Mouse (Mus musculus): ENCODE data around the gene Clec4a2. TPM values are rescaled to one million over a fixed set of nuclear protein-coding genes. Genes with fewer than 3 reads are reported as not detected.
"Not testable (repeated sequence)": the region's sequence is repeated elsewhere in the genome, so short reads cannot be mapped to it uniquely, and the experiment has no call there.

Gene Clec4a2
- polyA plus RNA-seq (2015; fragmentation: Nextera tagmentation; extraction: Ambion mirVana): 5.8 and 6.3 TPM in 2 replicates

DNA sequence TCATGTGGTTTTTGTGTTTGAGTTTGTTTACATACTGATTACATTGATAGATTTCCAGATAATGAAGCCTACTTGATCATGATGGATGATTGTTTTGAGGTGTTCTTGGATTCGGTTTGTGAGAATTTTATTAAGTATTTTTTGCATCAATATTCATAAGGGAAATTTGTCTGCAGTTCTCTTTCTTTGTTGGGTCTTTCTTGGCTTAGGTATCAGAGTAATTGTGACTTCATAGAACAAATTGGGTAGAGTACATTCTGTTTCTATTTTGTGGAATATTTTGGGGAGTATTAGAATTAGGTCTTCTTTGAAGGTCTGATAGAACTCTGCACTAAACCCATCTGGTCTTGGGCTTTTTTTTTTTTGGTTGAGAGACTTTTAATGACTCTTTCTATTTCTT, at the start of gene Clec4a2:
TSS of gene Clec4a2 (plus strand) at position 301 of the 400 bp plus-strand sequence.
- H3K4me2 ChIP-seq (ENCODE audit: low read depth, low read length); H3K9ac ChIP-seq (ENCODE audit: low read depth, low read length); H3K27ac ChIP-seq (ENCODE audit: low read length); H3K36me3 ChIP-seq (ENCODE audit: control insufficient read depth, insufficient read depth, low read length); H3K9me3 ChIP-seq (ENCODE audit: control insufficient read depth, low read length); H3K4me3 ChIP-seq (ENCODE audit: low read length); ATAC-seq; H3K27me3 ChIP-seq (replicated peaks; ENCODE audit: control insufficient read depth, insufficient read depth, low read length); H3K4me1 ChIP-seq (ENCODE audit: control insufficient read depth, insufficient read depth, low read length): not testable (repeated sequence)
- 59% methylated on average over 1 of the region's 1 CpGs for WGBS

DNA sequence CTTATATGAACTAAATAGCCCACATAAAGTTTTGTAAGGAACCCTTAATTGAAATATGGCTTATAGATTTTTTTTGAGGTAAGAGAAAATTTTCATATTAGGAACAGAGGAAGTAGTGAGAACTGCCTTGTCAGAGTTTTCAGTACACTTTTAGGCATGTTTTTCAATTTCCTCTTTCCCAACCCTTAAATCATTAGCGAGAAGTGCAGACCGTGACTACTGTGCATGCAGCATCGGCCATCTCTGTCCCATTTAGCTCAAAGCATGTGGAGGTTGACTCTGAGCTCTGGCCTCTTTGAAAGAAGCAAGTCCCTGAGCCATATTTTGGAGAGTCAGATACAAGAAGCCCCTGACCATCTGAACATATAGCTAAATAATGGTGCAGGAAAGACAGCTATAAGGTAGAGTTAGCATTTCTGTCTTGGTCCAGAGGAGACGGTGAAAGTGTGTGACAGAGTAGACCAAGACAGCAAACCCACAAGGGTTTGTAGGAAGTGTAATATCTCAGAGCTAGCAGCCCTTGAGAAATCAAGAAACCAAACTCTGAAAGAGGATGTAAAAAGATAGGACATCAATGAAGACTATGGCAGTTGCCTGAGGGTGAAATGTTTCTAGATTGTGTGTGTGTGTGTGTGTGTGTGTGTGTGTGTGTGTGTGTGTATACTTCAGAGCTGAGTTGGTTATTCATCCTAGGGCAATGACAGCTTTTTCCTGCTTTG, 10.9 kb upstream of the Clec4a2 start:
- H3K4me3 ChIP-seq (ENCODE audit: low read length): no peak overlapping the region
- no peak for ATAC-seq

DNA sequence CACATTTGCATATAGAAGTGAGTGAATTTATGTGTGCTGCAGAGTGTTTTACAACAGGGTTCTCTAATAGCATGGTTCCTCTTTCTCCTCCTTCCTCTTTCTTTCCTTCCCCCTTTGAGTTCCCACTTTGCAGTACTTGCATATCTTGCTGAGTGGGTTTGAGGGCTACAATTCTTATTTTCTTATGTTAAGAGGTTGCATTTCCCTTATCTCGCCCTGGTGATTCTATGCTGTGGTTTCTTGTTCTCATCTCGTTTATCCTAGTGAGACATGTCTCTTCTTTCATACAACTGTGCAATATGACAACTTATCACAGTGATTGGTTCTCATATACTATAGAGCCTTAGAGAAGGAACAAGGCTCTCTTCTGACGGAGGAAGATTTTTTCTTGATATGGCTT, 17.0 kb downstream of the Clec4a2 start:
- H3K4me3 ChIP-seq (ENCODE audit: low read length): no peak overlapping the region

More for the DNA sequence above, 10.9 kb upstream of the Clec4a2 start:
- no peaks in the 10 kb centered on the region for H3K36me3 ChIP-seq (ENCODE audit: control insufficient read depth, insufficient read depth, low read length)
- no peaks in the 10 kb centered on the region for H3K4me1 ChIP-seq (ENCODE audit: control insufficient read depth, insufficient read depth, low read length)
- no peaks in the 10 kb centered on the region for H3K9me3 ChIP-seq (ENCODE audit: control insufficient read depth, low read length)
- no peak overlapping the region for H3K4me2 ChIP-seq (ENCODE audit: low read depth, low read length)
- no peaks in the 10 kb centered on the region for H3K27me3 ChIP-seq (replicated peaks; ENCODE audit: control insufficient read depth, insufficient read depth, low read length)
- no peak overlapping the region for H3K9ac ChIP-seq (ENCODE audit: low read depth, low read length)
- 81% methylated on average over 4 of the region's 4 CpGs for WGBS
- no peak overlapping the region for H3K27ac ChIP-seq (ENCODE audit: low read length)

DNA sequence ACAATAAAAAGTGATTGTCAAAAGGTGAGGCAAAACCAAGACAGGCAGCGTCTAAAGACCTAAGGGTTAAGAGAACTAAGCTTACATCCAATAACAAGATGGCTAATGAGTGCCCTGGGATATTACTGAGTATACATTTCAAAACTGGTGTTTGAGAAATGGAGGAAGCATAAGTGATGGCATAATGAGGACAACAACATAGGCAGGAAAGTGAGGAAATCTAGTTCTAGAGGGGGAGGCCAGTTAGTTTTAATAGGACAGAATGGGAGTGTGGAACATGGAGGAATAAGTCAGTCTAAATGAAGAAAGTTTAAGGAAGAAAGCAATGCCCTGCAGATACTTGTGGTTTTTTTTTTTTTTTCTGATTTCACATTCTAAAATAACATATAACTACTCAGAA, 20.9 kb downstream of the Clec4a2 start:
- no peaks in the 10 kb centered on the region for H3K36me3 ChIP-seq (ENCODE audit: control insufficient read depth, insufficient read depth, low read length)
- WGBS: 74% methylated on average over 1 of the region's 1 CpGs
- no peaks in the 10 kb centered on the region for H3K27me3 ChIP-seq (replicated peaks; ENCODE audit: control insufficient read depth, insufficient read depth, low read length)

More for the DNA sequence above, 17.0 kb downstream of the Clec4a2 start:
- 72% methylated on average over 3 of the region's 3 CpGs for WGBS
- Histone ChIP-seq H3K27me3 (replicated peaks; ENCODE audit: control insufficient read depth, insufficient read depth, low read length) (no peaks in the 10 kb centered on the region), H3K4me2 (ENCODE audit: low read depth, low read length) (no peak overlapping the region), H3K9ac (ENCODE audit: low read depth, low read length) (no peak overlapping the region), H3K27ac (ENCODE audit: low read length) (no peak overlapping the region), H3K9me3 (ENCODE audit: control insufficient read depth, low read length) (no peaks in the 10 kb centered on the region), H3K36me3 (ENCODE audit: control insufficient read depth, insufficient read depth, low read length) (no peaks in the 10 kb centered on the region), H3K4me1 (ENCODE audit: control insufficient read depth, insufficient read depth, low read length) (no peaks in the 10 kb centered on the region)
- ATAC-seq: no peak

DNA sequence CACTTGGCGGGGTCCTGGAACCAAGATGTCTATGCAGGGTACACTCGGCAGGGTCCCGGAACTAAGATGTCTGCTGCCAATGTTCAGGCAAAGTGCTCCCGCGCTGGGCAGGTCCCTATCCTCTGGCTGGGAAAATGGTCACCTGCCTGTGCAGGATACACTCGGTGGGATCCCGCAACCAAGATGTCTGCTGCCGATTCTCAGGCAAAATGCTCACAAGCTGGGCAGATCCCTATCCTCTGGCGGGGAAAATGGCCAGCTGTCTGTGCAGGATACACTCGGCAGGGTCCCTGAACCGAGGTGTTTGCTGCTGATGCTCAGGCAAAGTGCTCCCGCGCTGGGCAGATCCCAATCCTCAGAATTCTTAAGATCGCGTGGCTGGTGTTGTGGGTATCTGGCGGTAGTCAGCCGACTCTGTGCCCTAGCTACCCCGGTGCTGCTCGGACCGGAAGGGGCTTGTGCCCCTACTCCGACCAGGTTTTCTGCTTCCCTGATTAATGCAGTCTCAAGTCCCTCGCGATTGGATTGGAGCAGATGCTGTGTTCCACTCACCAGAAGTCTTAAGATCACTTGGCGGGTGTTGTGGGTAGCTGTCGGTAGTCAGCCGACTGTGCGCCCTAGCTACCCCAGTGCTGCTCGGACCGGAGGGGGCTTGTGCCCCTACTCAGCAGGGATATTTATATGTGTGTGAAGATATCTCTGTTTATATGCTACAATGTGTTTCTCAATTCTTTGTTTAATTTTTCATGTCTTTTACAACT, 31.7 kb downstream of the Clec4a2 start:
- not testable (repeated sequence) for H3K9ac ChIP-seq (ENCODE audit: low read depth, low read length); ATAC-seq; H3K36me3 ChIP-seq (ENCODE audit: control insufficient read depth, insufficient read depth, low read length); H3K4me1 ChIP-seq (ENCODE audit: control insufficient read depth, insufficient read depth, low read length); H3K9me3 ChIP-seq (ENCODE audit: control insufficient read depth, low read length); H3K4me3 ChIP-seq (ENCODE audit: low read length); H3K4me2 ChIP-seq (ENCODE audit: low read depth, low read length); H3K27ac ChIP-seq (ENCODE audit: low read length); H3K27me3 ChIP-seq (replicated peaks; ENCODE audit: control insufficient read depth, insufficient read depth, low read length)
- whole genome bisulfite sequencing: 64% methylated on average over 29 of the region's 29 CpGs

More for the DNA sequence above, 20.9 kb downstream of the Clec4a2 start:
- ATAC-seq: no peak
- H3K9ac ChIP-seq (ENCODE audit: low read depth, low read length): no peak overlapping the region
- no peak overlapping the region for H3K27ac ChIP-seq (ENCODE audit: low read length)
- H3K4me2 ChIP-seq (ENCODE audit: low read depth, low read length): no peak overlapping the region
- no peaks in the 10 kb centered on the region for H3K4me1 ChIP-seq (ENCODE audit: control insufficient read depth, insufficient read depth, low read length)
- H3K9me3 ChIP-seq (ENCODE audit: control insufficient read depth, low read length): no peaks in the 10 kb centered on the region
- H3K4me3 ChIP-seq (ENCODE audit: low read length): no peak overlapping the region

DNA sequence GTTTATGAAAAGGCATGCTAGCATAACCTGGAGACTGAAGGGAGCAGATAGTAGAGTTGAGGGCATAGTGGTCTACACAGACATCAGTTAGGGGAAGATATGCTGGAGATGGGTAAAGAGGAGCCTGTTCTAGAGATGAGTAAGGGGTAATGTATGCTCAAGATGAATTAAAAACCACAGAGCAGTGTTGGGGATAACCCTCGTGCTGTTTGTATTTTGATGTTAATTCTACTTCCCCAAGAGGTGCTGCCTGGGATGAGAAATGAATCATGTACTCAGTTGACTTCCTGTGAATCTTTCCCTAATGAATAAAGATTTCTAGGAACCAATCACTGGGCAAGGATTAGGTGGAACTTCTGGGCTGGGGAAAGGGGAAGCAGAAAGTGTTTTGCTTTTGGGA, 63.9 kb downstream of the Clec4a2 start:
- Histone ChIP-seq H3K4me2 (ENCODE audit: low read depth, low read length) (no peak overlapping the region), H3K27ac (ENCODE audit: low read length) (no peak overlapping the region), H3K36me3 (ENCODE audit: control insufficient read depth, insufficient read depth, low read length) (no peaks in the 10 kb centered on the region), H3K9me3 (ENCODE audit: control insufficient read depth, low read length) (no peaks in the 10 kb centered on the region), H3K9ac (ENCODE audit: low read depth, low read length) (no peak overlapping the region), H3K27me3 (replicated peaks; ENCODE audit: control insufficient read depth, insufficient read depth, low read length) (no peaks in the 10 kb centered on the region), H3K4me3 (ENCODE audit: low read length) (no peak overlapping the region), H3K4me1 (ENCODE audit: control insufficient read depth, insufficient read depth, low read length) (no peaks in the 10 kb centered on the region)
- WGBS: 58% methylated on average over 1 of the region's 1 CpGs
- no peak for ATAC-seq

DNA sequence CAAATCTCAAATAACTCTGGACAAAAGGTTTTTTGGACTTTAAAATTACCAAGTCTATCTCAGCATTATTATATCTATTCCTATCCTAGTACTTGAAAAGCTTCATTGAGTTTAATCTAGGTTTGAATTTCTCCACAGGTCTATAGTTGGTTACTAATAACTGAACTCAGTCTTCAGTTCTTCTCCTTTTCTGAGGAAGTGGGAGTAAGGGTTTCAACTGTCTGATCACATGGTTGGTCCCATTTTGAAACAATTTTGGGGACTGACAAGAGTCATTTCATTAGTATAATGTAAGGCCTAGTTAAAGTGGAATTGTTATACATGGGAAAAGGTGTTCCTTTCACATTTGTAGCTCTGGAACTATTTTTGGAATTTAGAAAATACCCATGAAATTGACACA, 64.8 kb downstream of the Clec4a2 start:
- no peak overlapping the region for H3K27ac ChIP-seq (ENCODE audit: low read length)
- H3K4me1 ChIP-seq (ENCODE audit: control insufficient read depth, insufficient read depth, low read length): no peaks in the 10 kb centered on the region
- no peak overlapping the region for H3K9ac ChIP-seq (ENCODE audit: low read depth, low read length)
- H3K4me2 ChIP-seq (ENCODE audit: low read depth, low read length): no peak overlapping the region
- H3K4me3 ChIP-seq (ENCODE audit: low read length): no peak overlapping the region
- H3K27me3 ChIP-seq (replicated peaks; ENCODE audit: control insufficient read depth, insufficient read depth, low read length): no peaks in the 10 kb centered on the region
- no peaks in the 10 kb centered on the region for H3K9me3 ChIP-seq (ENCODE audit: control insufficient read depth, low read length)
- no peak for ATAC-seq
- no peaks in the 10 kb centered on the region for H3K36me3 ChIP-seq (ENCODE audit: control insufficient read depth, insufficient read depth, low read length)

DNA sequence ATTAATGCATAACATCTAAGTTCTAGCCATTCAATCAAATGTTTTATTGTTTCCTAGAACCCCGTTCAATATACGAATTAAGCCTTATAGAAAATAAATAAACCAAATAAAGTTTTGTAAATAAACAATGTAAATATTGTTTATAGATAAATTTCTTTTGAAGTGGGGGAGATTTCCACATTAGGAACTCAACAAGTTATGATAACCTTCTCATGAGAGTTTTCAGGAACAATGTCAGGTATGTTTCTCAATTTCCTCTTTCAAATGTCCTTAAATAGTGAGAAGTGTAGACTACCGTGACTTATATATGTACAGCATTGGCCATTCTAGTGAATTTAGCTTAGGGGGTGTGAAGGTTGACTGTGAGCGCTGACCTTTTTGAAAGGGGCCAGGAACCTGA, 66.4 kb downstream of the Clec4a2 start, which contains the start of gene Clec4b2:
TSS of gene Clec4b2 (plus strand) at position 301 of the 400 bp plus-strand sequence.
- no peaks in the 10 kb centered on the region for H3K27me3 ChIP-seq (replicated peaks; ENCODE audit: control insufficient read depth, insufficient read depth, low read length)
- no peaks in the 10 kb centered on the region for H3K4me1 ChIP-seq (ENCODE audit: control insufficient read depth, insufficient read depth, low read length)
- H3K9ac ChIP-seq (ENCODE audit: low read depth, low read length): no peak within 1 kb of the TSS
- H3K4me2 ChIP-seq (ENCODE audit: low read depth, low read length): no peak within 1 kb of the TSS
- no peak within 1 kb of the TSS for H3K27ac ChIP-seq (ENCODE audit: low read length)
- 80% methylated on average over 4 of the region's 4 CpGs for WGBS
- no peaks in the 10 kb centered on the region for H3K36me3 ChIP-seq (ENCODE audit: control insufficient read depth, insufficient read depth, low read length)
- no peak for ATAC-seq
- no peaks in the 10 kb centered on the region for H3K9me3 ChIP-seq (ENCODE audit: control insufficient read depth, low read length)
- H3K4me3 ChIP-seq (ENCODE audit: low read length): no peak within 1 kb of the TSS

DNA sequence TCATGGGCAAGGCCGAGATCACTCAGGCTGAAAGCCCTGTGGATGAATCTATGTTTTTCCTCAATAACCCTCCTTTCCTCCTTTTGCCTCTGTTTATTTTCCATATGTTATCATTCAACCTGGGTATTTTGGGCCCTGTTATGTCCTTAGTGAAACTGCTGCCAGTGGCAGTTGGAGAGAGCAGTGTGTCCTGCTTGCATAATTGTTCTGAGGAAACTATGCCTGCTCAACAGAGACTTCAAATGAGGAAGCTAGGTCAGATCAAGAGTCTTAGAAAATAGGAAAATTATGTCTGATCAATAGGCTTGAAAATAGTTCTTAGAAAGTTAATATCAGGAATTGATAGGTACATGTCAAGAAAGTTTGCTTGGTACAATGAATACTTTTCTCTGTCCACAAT, 69.3 kb downstream of the Clec4a2 start:
- no peak for ATAC-seq
- Histone ChIP-seq H3K4me1 (ENCODE audit: control insufficient read depth, insufficient read depth, low read length) (no peaks in the 10 kb centered on the region), H3K9ac (ENCODE audit: low read depth, low read length) (no peak overlapping the region), H3K4me2 (ENCODE audit: low read depth, low read length) (no peak overlapping the region), H3K9me3 (ENCODE audit: control insufficient read depth, low read length) (no peaks in the 10 kb centered on the region), H3K4me3 (ENCODE audit: low read length) (no peak overlapping the region), H3K36me3 (ENCODE audit: control insufficient read depth, insufficient read depth, low read length) (no peaks in the 10 kb centered on the region), H3K27me3 (replicated peaks; ENCODE audit: control insufficient read depth, insufficient read depth, low read length) (no peaks in the 10 kb centered on the region), H3K27ac (ENCODE audit: low read length) (no peak overlapping the region)
- 82% methylated on average over 1 of the region's 1 CpGs for WGBS

Data from intestine, embryonic 16.5 days (tissue).